Mouse (Mus musculus) A20 (cell line): ENCODE results near the gene Pfn1.
A peak's percentile ranks its signal among the peaks of the same experiment; 100 is the strongest.

Experiments
- DNase-seq: peaks from one replicate; pipeline ENCODE4 v3.0.0-alpha.2; 2011; ENCODE audit warnings: low read depth, low spot score

Pfn1 gene

GRCm38 (mm10) chr11:70654198-70654922 lies at the start of gene Pfn1:
Gene Pfn1, minus strand, starts transcription at chr11:70654644.
- DNase-seq, result peak; percentile 94

- DNase-seq, result no peak
Observed at GRCm38 (mm10) chr11:70702781-70703180, 48.3 kb upstream of the Pfn1 start.

- no peak for DNase-seq
Observed at GRCm38 (mm10) chr11:70701984-70702733, 47.7 kb upstream of the Pfn1 start.

GRCm38 (mm10) chr11:70701221-70701955 lies 46.9 kb upstream of the Pfn1 start:
- DNase-seq, result no peak

GRCm38 (mm10) chr11:70700613-70701012 lies 46.2 kb upstream of the Pfn1 start:
- DNase-seq, result peak; percentile 65

- peak; percentile 96 for DNase-seq
Observed at GRCm38 (mm10) chr11:70699722-70700556, 45.5 kb upstream of the Pfn1 start, which contains the start of the genes Inca1 and Kif1c. Gene Inca1, minus strand, starts transcription at chr11:70700155. Gene Kif1c, plus strand, starts transcription at chr11:70700548.

GRCm38 (mm10) chr11:70699051-70699450 lies 44.6 kb upstream of the Pfn1 start:
- DNase-seq, result no peak

- DNase-seq, result peak; percentile 57
Observed at GRCm38 (mm10) chr11:70697376-70697775, 42.9 kb upstream of the Pfn1 start.

- no peak for DNase-seq
Observed at GRCm38 (mm10) chr11:70693504-70693903, 39.1 kb upstream of the Pfn1 start.

GRCm38 (mm10) chr11:70689578-70689977 lies 35.1 kb upstream of the Pfn1 start:
- DNase-seq, result no peak

GRCm38 (mm10) chr11:70688372-70688771 lies 33.9 kb upstream of the Pfn1 start:
- no peak for DNase-seq

GRCm38 (mm10) chr11:70687601-70688199 lies 33.3 kb upstream of the Pfn1 start, which contains the start of gene Camta2:
Gene Camta2, minus strand, starts transcription at chr11:70688105.
- DNase-seq, result peak; percentile 91

GRCm38 (mm10) chr11:70686901-70687566 lies 32.6 kb upstream of the Pfn1 start:
- DNase-seq, result no peak

GRCm38 (mm10) chr11:70683640-70684039 lies 29.2 kb upstream of the Pfn1 start:
- DNase-seq, result no peak

GRCm38 (mm10) chr11:70681897-70682581 lies 27.6 kb upstream of the Pfn1 start:
- peak; percentile 63 for DNase-seq

GRCm38 (mm10) chr11:70681170-70681569 lies 26.7 kb upstream of the Pfn1 start:
- DNase-seq, result no peak

- peak; percentile 86 for DNase-seq
Observed at GRCm38 (mm10) chr11:70679894-70680293, 25.4 kb upstream of the Pfn1 start.

GRCm38 (mm10) chr11:70679361-70679760 lies 24.9 kb upstream of the Pfn1 start:
- no peak for DNase-seq

GRCm38 (mm10) chr11:70678576-70678975 lies 24.1 kb upstream of the Pfn1 start:
- DNase-seq, result no peak

GRCm38 (mm10) chr11:70678092-70678491 lies 23.6 kb upstream of the Pfn1 start:
- DNase-seq, result no peak
